Mouse (Mus musculus): ENCODE data around the gene Mmp19. TPM values are rescaled to one million over a fixed set of nuclear protein-coding genes. Genes with fewer than 3 reads are reported as not detected.

Mmp19 gene
- total RNA-seq, 1 experiment from 2014 or later: 30.9 TPM

Other genes starting within 250 kb of the Mmp19 start
- 12.6 and 13.5 TPM in 2 replicates for gene Zc3h10, start 243.1 kb upstream of the Mmp19 start, total RNA-seq (2021)
- gene Rpl41, start 241.6 kb upstream of the Mmp19 start, total RNA-seq (2021): 2,356 and 2,777 TPM in 2 replicates
- gene Pa2g4, start 224.9 kb upstream of the Mmp19 start, total RNA-seq (2021): 93.5 and 107 TPM in 2 replicates
- gene Erbb3, start 201.3 kb upstream of the Mmp19 start, total RNA-seq (2021): 4.4 and 9.1 TPM in 2 replicates
- gene Rps26, start 164.2 kb upstream of the Mmp19 start, total RNA-seq (2021): 748 and 849 TPM in 2 replicates
- 0.74 and 2.0 TPM in 2 replicates for gene Ikzf4, start 144.9 kb upstream of the Mmp19 start, total RNA-seq (2021)
- 22.1 and 30.0 TPM in 2 replicates for gene Suox, start 116.8 kb upstream of the Mmp19 start, total RNA-seq (2021)
- 91.4 and 96.4 TPM in 2 replicates for gene Rab5b, start 94.6 kb upstream of the Mmp19 start, total RNA-seq (2021)
- 1.5 and 2.3 TPM in 2 replicates for gene Pmel, start 86.7 kb upstream of the Mmp19 start, total RNA-seq (2021)
- 30.7 and 31.1 TPM in 2 replicates for gene Cdk2, start 85.9 kb upstream of the Mmp19 start, total RNA-seq (2021)
- gene Dgka, start 46.1 kb upstream of the Mmp19 start, total RNA-seq (2021): 14.3 and 36.2 TPM in 2 replicates
- gene Pym1, start 43.0 kb upstream of the Mmp19 start, total RNA-seq (2021): 22.3 and 29.1 TPM in 2 replicates
- gene Dnajc14, start 13.2 kb downstream of the Mmp19 start, total RNA-seq (2021): 60.0 and 60.9 TPM in 2 replicates
- gene Tmem198b, start 13.5 kb downstream of the Mmp19 start, total RNA-seq (2021): 10.3 and 11.8 TPM in 2 replicates
- 60.7 and 62.6 TPM in 2 replicates for gene Sarnp, start 26.4 kb downstream of the Mmp19 start, total RNA-seq (2021)
- 31.2 and 32.5 TPM in 2 replicates for gene Ormdl2, start 30.7 kb downstream of the Mmp19 start, total RNA-seq (2021)
- 3.0 and 3.9 TPM in 2 replicates for gene Gdf11, start 100.8 kb downstream of the Mmp19 start, total RNA-seq (2021)
- 217 and 234 TPM in 2 replicates for gene Cd63, start 110.1 kb downstream of the Mmp19 start, total RNA-seq (2021)
- gene Rdh5, start 132.0 kb downstream of the Mmp19 start, total RNA-seq (2021): 10.9 and 15.5 TPM in 2 replicates
- gene Bloc1s1, start 133.1 kb downstream of the Mmp19 start, total RNA-seq (2021): 220 TPM in 2 replicates
- 18.7 and 19.0 TPM in 2 replicates for gene Itga7, start 142.9 kb downstream of the Mmp19 start, total RNA-seq (2021)
- 0.83 and 37.1 TPM in 2 replicates for gene Mettl7b, start 170.1 kb downstream of the Mmp19 start, total RNA-seq (2021)
- gene Olfr9, start 198.5 kb downstream of the Mmp19 start, total RNA-seq (2021): not detected in 2 replicates
- gene Olfr763, start 219.9 kb downstream of the Mmp19 start, total RNA-seq (2021): not detected in 2 replicates
- not detected in 2 replicates for gene Olfr764-ps1, start 249.0 kb downstream of the Mmp19 start, total RNA-seq (2021)

Data from adrenal gland, postnatal 14 days (tissue).